Mouse (Mus musculus) left cerebral cortex, adult 2 months (tissue): ENCODE measurements around the gene Pak3. TPM values are rescaled to one million over a fixed set of nuclear protein-coding genes. Genes with fewer than 3 reads are reported as not detected.
A peak's percentile ranks its signal among the peaks of the same experiment; 100 is the strongest.
"Not testable (repeated sequence)": the region's sequence is repeated elsewhere in the genome, so short reads cannot be mapped to it uniquely, and the experiment has no call there.

Source experiments
- DNase-seq, 2 experiments: peaks; one replicate each; pipeline ENCODE4 v3.0.0; 2021 to 2022; ENCODE audit warnings: low spot score in 2 of 2, mixed read lengths in 1 of 2; ENCODE audit errors: extremely low spot score in 1 of 2
- H3K27ac ChIP-seq: fragments of 200-600 bp; 2 replicates; pipeline ENCODE4 v1.8.1; 2022
- H3K4me3 ChIP-seq: fragments of 200-600 bp; 2 replicates; pipeline ENCODE4 v1.8.1; 2022
- CTCF ChIP-seq: fragments of 200-600 bp; IDR thresholded peaks from 2 replicates; pipeline ENCODE4 v1.8.1; 2022; ENCODE audit warnings: antibody characterized with exemption, mild to moderate bottlenecking, moderate library complexity
- intact Hi-C: fragments of 180-260 bp; cut with DNase I; formaldehyde crosslinking; loops from one replicate; pipeline ENCODE4 v1.15.1; 2025
- long read RNA-seq, 2 experiments: library from polyadenylated mRNA; stranded (forward); transcript quantifications; one replicate each; pipeline ENCODE4 v2.0.0; 2021; ENCODE audit warnings: borderline mapping rate in 2 of 2
- total RNA-seq, 2 experiments: library from RNA; stranded (reverse); gene quantifications; 2 replicates each; pipeline ENCODE4 v1.2.3; 2021

Pak3 gene
- total RNA-seq: 100 to 1,000 TPM; 130 to 133 TPM
- long read RNA-seq, experiment 1, full-length matches to known transcripts: 1 of 43 reads
- long read RNA-seq, experiment 1, partial matches to known transcripts: 20 of 43 reads
- long read RNA-seq, experiment 1, other reads (novel, unspliced or antisense): 22 of 43 reads
- long read RNA-seq, experiment 2, full-length matches to known transcripts: 1 of 20 reads
- long read RNA-seq, experiment 2, partial matches to known transcripts: 2 of 20 reads
- long read RNA-seq, experiment 2, other reads (novel, unspliced or antisense): 17 of 20 reads

- H3K27ac ChIP-seq: peak within 1 kb of the TSS; percentile 86
- intact Hi-C loops: loop anchor here (1.0 kb wide), 1 partner anchor 150 kb away; no protein-coding TSS in a partner anchor
- no peak for TF ChIP-seq CTCF
- peak; percentile 30 to 43 for DNase-seq
- H3K4me3 ChIP-seq: peak within 1 kb of the TSS; percentile 52
Measured at GRCm38 (mm10) chrX:143518168-143518901, at the start of gene Pak3. TSS of gene Pak3 (plus strand) at chrX:143518591.

- TF ChIP-seq CTCF: no peak
- intact Hi-C loops: no loop called here
- peak; percentile 100 for DNase-seq
- Histone ChIP-seq H3K4me3 (no peak overlapping the region), H3K27ac (no peak overlapping the region)
Measured at GRCm38 (mm10) chrX:143482866-143483265, 35.5 kb upstream of the Pak3 start.

GRCm38 (mm10) chrX:143501053-143501695, 17.2 kb upstream of the Pak3 start:
- DNase-seq: no peak
- no peak for TF ChIP-seq CTCF
- Histone ChIP-seq H3K4me3 (no peak overlapping the region), H3K27ac (no peak overlapping the region)
- intact Hi-C loops: no loop called here

- intact Hi-C loops: no loop called here
- TF ChIP-seq CTCF: no peak
- no peak for DNase-seq
- H3K4me3 ChIP-seq: no peak overlapping the region
- H3K27ac ChIP-seq: no peak overlapping the region
Measured at GRCm38 (mm10) chrX:143501776-143502365, 16.5 kb upstream of the Pak3 start.

GRCm38 (mm10) chrX:143518917-143519316, 526 bp downstream of the Pak3 start:
- intact Hi-C loops: loop anchor here (1.0 kb wide), 1 partner anchor 149 kb away; no protein-coding TSS in a partner anchor
- peak overlapping the region; percentile 86 for H3K27ac ChIP-seq
- peak; percentile 16 to 24 for DNase-seq

GRCm38 (mm10) chrX:143519454-143519853, 1.1 kb downstream of the Pak3 start:
- H3K4me3 ChIP-seq: peak overlapping the region; percentile 39
- intact Hi-C loops, DNase-seq, H3K27ac ChIP-seq: not testable (repeated sequence)

More at GRCm38 (mm10) chrX:143518917-143519316, 526 bp downstream of the Pak3 start:
- peak overlapping the region; percentile 52 for H3K4me3 ChIP-seq
- no peak for TF ChIP-seq CTCF

- Histone ChIP-seq H3K4me3 (peak overlapping the region; percentile 39), H3K27ac (no peak overlapping the region)
- DNase-seq: no peak
Measured at GRCm38 (mm10) chrX:143520195-143520594, 1.8 kb downstream of the Pak3 start.

GRCm38 (mm10) chrX:143532331-143532730, 13.9 kb downstream of the Pak3 start:
- no peak overlapping the region for H3K4me3 ChIP-seq
- H3K27ac ChIP-seq: no peak overlapping the region
- no peak for TF ChIP-seq CTCF
- DNase-seq: no peak
- intact Hi-C loops: no loop called here

More at GRCm38 (mm10) chrX:143520195-143520594, 1.8 kb downstream of the Pak3 start:
- intact Hi-C loops: no loop called here
- no peak for TF ChIP-seq CTCF

- DNase-seq: no peak
- no peak for TF ChIP-seq CTCF
- intact Hi-C loops: no loop called here
- Histone ChIP-seq H3K4me3 (no peak overlapping the region), H3K27ac (no peak overlapping the region)
Measured at GRCm38 (mm10) chrX:143533574-143533973, 15.2 kb downstream of the Pak3 start.

GRCm38 (mm10) chrX:143542756-143543155, 24.4 kb downstream of the Pak3 start:
- H3K4me3 ChIP-seq: no peak overlapping the region
- DNase-seq: no peak
- no peak for TF ChIP-seq CTCF
- no peak overlapping the region for H3K27ac ChIP-seq
- intact Hi-C loops: no loop called here

GRCm38 (mm10) chrX:143543186-143543793, 24.9 kb downstream of the Pak3 start:
- no peak for DNase-seq
- intact Hi-C loops: no loop called here
- Histone ChIP-seq H3K4me3 (no peak overlapping the region), H3K27ac (no peak overlapping the region)
- no peak for TF ChIP-seq CTCF
